Mouse (Mus musculus): ENCODE measurements around the gene Ankrd10. TPM values are rescaled to one million over a fixed set of nuclear protein-coding genes. Genes with fewer than 3 reads are reported as not detected.
"Not testable (repeated sequence)": the region's sequence is repeated elsewhere in the genome, so short reads cannot be mapped to it uniquely, and the experiment has no call there.

Ankrd10 gene
- polyA plus RNA-seq (2017; shearing (Covaris generic)), result 10 to 100 TPM; 51.8 to 54.2 TPM

DNA sequence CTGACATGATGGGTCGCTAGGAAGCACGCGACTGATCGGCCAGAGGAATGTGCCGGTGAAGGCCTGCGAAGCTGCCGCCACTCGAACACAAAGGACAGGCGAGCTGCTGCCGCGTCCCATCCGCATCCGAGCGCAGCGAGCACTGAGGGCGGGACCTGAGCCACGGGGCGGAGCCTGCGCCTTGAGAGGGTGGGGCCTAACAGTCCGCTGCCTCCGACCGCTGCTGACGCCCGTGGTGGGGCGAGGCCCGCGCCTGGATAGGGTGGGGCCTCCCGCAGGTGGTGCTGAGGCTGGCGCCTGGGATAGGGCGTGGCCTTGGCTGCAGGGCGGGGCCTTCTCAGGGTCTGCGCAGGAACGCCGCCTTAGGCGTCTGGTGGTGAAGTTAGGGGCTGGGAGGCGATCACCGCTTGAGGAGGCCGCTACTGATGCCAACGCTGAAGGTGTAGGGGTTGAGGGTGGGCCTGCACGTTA, at the start of gene Ankrd10:
TSS of gene Ankrd10 (minus strand) at position 147 of the 471 bp plus-strand sequence.
- peak; percentile 86 for ATAC-seq

- ATAC-seq, result no peak
Observed at GRCm38 (mm10) chr8:11684558-11684957, 49.0 kb upstream of the Ankrd10 start.

DNA sequence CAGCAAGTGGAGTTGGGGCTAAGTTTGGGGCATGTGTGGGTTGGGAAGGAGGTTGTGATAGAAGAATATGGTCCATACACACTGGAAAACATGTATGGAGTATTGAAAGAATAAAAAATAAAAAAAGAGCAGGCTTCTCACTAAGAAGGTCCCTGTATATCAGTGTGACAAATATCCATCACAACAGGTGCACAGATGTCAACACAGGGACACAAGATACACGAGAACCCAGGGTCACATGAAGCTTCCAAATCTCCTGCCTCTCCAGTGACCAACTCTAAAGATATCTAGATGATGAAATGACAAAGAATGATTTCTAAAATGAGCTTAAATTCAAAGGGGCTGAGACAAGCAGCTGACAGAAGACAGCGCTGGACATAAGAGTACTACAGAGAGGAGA, 32.8 kb upstream of the Ankrd10 start:
- ATAC-seq, result no peak

- ATAC-seq, result not testable (repeated sequence)
Observed at GRCm38 (mm10) chr8:11666023-11666716, 30.6 kb upstream of the Ankrd10 start.

- no peak for ATAC-seq
Observed at GRCm38 (mm10) chr8:11661969-11662368, 26.4 kb upstream of the Ankrd10 start.

GRCm38 (mm10) chr8:11650021-11650420, 14.5 kb upstream of the Ankrd10 start:
- ATAC-seq, result no peak

DNA sequence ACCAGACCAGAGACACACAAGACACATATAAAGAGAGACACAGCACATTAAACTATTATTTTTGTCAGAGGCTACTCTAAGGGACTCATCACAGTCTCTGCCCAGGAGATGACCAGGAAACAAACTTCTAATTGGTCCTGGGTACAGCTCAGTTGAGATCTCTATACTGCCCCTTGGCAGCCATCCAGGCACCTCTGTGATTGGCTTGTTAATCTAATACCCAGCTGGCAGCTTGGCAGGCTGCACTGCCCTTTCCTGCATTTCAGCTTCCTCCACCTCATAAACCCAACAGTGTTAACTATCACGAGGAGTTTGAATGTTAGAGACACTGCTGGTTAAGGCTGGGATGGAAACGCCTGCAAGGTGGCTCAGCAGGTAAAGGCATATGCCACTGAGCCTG, 7.6 kb upstream of the Ankrd10 start:
- ATAC-seq, result no peak

DNA sequence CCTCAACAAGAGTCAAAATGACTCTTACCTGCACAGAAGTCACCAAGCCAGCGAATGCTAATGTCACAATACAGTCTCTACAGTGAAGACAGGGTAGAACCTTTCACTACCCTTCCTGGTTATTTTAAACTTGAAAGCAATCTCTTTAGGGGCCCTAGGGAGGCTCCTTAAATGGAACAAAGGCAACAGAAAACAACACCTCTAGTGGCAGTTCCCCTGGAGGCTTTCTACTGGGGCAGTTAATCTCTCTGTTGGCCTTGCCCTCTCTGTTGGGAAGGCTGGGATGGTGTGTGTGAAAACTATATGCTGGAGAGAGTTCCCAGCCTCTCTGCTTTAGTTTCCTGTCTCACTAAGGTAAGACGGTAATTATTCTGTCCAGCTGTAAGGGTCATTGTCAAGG, 5.0 kb upstream of the Ankrd10 start:
- no peak for ATAC-seq

- ATAC-seq, result no peak
Observed at GRCm38 (mm10) chr8:11637531-11637930, 2.0 kb upstream of the Ankrd10 start.

- ATAC-seq, result peak; percentile 13
Observed at GRCm38 (mm10) chr8:11636324-11637057, 934 bp upstream of the Ankrd10 start.

DNA sequence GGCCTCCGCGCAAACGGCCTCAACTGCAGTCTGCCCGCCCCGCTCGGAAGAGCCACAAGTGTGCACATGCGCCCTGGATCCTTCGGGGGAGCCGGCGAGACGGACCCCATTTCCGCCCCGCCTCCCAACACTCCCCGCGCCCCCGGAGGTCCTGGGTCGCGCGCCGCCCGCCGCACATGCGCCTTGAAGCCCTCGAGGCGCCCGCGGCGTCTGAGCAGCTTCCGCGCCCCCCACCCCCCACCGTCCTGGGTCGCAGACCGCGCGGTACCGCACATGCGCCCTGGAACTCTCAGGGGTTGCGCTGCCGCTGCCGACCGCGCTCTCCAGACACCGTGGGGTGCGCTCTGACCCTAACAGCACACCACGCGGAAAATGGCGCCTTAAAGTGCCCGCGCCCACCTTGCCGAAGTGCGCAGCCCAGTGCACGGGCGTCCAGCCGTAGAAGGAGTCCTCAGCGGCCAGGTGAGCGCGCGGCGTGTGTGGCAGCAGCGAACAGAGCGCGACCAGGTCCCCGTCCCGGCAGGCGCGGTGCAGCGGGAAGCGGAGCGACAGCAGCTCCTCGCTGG, 462 bp downstream of the Ankrd10 start:
- peak; percentile 47 for ATAC-seq

GRCm38 (mm10) chr8:11634331-11635011, 1.1 kb downstream of the Ankrd10 start:
- peak; percentile 7 for ATAC-seq

DNA sequence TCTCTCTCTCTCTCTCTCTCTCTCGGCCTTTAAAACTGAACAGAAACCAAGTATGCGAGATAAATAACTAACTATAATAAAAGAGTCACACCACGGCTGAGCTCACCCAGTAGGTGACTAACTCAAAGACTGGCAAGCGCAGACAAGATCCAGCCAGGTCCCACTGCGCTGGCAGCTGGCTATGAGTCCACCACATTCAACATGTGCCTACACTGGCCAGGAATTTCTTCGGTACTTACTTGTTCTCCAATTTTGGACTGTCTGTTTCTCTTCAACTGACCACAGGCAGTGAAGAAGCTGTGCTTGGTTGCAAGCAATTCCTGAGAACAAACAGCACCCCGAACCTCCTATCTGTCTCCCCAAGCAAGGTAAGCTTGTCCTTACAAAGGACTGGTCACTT, 2.1 kb downstream of the Ankrd10 start:
- ATAC-seq, result no peak

- ATAC-seq, result no peak
Observed at GRCm38 (mm10) chr8:11632406-11632805, 3.2 kb downstream of the Ankrd10 start.

GRCm38 (mm10) chr8:11629206-11629605, 6.4 kb downstream of the Ankrd10 start:
- no peak for ATAC-seq

DNA sequence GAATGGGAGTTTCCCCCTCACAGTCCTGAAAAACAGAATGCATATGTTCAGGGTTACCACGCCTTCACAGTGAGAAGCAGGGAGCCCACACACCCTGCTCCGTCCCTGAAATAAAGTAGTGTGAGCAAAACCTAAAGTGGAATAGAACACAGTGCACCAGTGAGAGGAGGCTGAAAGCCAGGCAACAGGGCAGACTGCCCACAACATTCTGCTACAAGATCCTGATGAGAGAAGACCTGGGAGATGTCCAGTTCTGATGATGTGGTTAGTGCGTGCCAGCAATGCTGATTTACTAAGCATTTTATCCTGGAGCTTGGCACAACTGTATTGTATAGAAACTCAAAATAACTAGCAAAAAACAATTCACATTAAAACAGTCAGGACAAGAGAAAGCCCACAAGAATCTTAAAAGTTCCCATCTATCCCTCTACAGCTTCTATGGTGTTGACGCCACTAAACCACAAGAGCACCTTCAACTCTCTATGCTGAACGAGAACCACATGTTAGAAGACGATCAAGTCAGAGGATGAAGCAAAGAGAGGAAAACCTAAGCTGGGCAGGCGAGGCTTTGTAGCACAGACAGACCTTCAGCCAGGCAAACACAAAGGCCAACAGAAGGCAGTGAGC, 6.9 kb downstream of the Ankrd10 start:
- ATAC-seq, result no peak

DNA sequence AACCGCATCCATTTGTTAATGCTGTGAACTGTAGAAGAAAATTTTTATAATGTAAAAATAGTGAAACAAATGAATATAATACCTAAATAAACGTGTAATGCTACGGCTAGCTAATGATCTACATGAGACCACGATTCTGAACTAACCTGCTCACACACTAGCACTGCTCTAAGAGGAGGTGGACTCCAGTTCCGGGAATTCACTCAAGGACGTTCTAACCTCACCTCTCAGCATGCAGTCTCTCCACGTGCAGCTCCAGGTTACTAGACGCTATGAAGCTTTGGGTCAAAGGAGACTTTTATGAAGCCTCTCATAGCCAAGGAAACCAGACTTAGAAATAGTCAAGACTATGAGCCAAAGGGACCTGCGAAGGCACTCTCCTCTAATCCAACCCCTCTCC, 7.8 kb downstream of the Ankrd10 start:
- no peak for ATAC-seq

DNA sequence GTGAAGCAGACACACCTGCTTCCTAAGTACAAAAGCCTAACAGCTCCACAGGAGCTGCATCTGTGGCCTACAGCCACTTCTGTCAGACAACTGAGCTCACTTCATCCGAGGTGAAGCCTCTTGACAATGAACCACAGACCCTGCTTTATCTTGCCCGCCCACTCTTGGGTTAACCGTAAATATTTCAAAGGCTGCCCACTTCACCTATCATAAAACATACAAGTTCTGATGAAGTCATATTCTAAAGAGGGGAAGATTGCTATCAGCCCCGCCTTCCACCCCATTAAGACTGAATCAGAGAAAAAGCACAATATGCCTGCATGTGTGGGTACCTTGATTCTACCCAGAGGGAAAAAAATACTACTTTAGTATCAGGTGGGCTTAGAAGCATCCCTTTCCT, 10.5 kb downstream of the Ankrd10 start:
- ATAC-seq, result peak; percentile 43

GRCm38 (mm10) chr8:11619091-11619490, 16.5 kb downstream of the Ankrd10 start:
- ATAC-seq, result no peak

GRCm38 (mm10) chr8:11618063-11618462, 17.5 kb downstream of the Ankrd10 start:
- ATAC-seq, result no peak

- peak; percentile 57 for ATAC-seq
Observed at GRCm38 (mm10) chr8:11616294-11616693, 19.3 kb downstream of the Ankrd10 start.

DNA sequence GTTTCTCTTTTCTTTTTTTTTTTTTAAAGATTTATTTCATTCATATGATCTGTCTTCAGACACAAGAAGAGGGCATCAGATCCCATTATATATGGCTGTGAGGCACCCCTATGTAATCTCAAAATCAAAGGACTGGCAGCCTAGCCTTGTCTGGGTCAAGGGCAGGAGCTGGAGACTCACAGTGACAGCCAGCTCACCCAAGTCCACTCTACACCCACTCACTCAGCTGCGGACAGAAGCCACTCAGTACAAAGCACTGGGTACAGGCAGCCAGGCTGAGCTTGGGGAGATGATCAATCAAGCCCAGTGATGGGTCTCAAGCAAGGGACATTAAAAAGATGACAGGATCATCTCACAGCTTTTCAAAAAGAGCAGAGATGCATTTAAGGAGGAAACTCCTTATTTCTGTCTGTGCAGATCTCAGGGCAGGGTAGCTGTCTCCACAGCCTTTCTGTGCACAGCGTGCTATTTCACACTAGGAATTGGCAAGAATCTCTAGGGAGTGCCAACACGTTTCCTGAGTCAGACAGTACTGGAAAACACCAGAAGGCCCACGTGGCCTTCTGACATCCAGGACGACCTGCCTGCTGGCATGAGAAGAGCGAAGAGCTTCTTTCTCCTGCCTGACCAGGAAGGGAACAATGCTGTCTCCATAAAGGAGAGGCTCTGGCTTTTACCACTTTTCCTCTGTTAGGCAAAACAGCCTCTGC, 21.3 kb downstream of the Ankrd10 start:
- ATAC-seq, result no peak
